Mouse (Mus musculus) cerebellum, postnatal 25 days (tissue): Measurements from ENCODE around the gene Ablim1.
"Not testable (repeated sequence)": the region's sequence is repeated elsewhere in the genome, so short reads cannot be mapped to it uniquely, and the experiment has no call there.

ENCODE experiments used
- DNase-seq, 2 experiments: peaks; one replicate each; pipeline ENCODE4 v3.0.0; 2021; ENCODE audit warnings: mixed read lengths in 2 of 2

Gene Ablim1

GRCm38 (mm10) chr19:57143646-57144045 lies 171.1 kb downstream of the Ablim1 start:
- DNase-seq: no peak

GRCm38 (mm10) chr19:57141756-57142461 lies 172.8 kb downstream of the Ablim1 start:
- DNase-seq: no peak

- no peak for DNase-seq
Observed at GRCm38 (mm10) chr19:57140874-57141273, 173.8 kb downstream of the Ablim1 start.

- no peak for DNase-seq
Observed at GRCm38 (mm10) chr19:57140071-57140470, 174.6 kb downstream of the Ablim1 start.

- no peak for DNase-seq
Observed at GRCm38 (mm10) chr19:57138909-57139617, 175.7 kb downstream of the Ablim1 start.

- DNase-seq: no peak
Observed at GRCm38 (mm10) chr19:57138469-57138868, 176.2 kb downstream of the Ablim1 start.

- no peak for DNase-seq
Observed at GRCm38 (mm10) chr19:57138045-57138444, 176.7 kb downstream of the Ablim1 start.

GRCm38 (mm10) chr19:57136228-57136627 lies 178.5 kb downstream of the Ablim1 start:
- peak; percentile 57 to 79 for DNase-seq

- not testable (repeated sequence) for DNase-seq
Observed at GRCm38 (mm10) chr19:57135654-57136053, 179.1 kb downstream of the Ablim1 start.

- no peak for DNase-seq
Observed at GRCm38 (mm10) chr19:57134654-57135348, 179.9 kb downstream of the Ablim1 start.

GRCm38 (mm10) chr19:57132916-57133520 lies 181.7 kb downstream of the Ablim1 start:
- no peak for DNase-seq

GRCm38 (mm10) chr19:57132281-57132680 lies 182.4 kb downstream of the Ablim1 start:
- no peak for DNase-seq

- no peak for DNase-seq
Observed at GRCm38 (mm10) chr19:57131366-57131765, 183.4 kb downstream of the Ablim1 start.

GRCm38 (mm10) chr19:57130591-57130990 lies 184.1 kb downstream of the Ablim1 start:
- no peak for DNase-seq

GRCm38 (mm10) chr19:57129729-57130128 lies 185.0 kb downstream of the Ablim1 start:
- DNase-seq: no peak

GRCm38 (mm10) chr19:57128037-57128436 lies 186.7 kb downstream of the Ablim1 start:
- DNase-seq: no peak

- no peak for DNase-seq
Observed at GRCm38 (mm10) chr19:57127523-57127922, 187.2 kb downstream of the Ablim1 start.

GRCm38 (mm10) chr19:57126950-57127349 lies 187.8 kb downstream of the Ablim1 start:
- no peak for DNase-seq

GRCm38 (mm10) chr19:57124906-57125305 lies 189.8 kb downstream of the Ablim1 start:
- DNase-seq: no peak

- no peak for DNase-seq
Observed at GRCm38 (mm10) chr19:57124138-57124519, 190.6 kb downstream of the Ablim1 start.

- DNase-seq: peak; percentile 90 to 92
Observed at GRCm38 (mm10) chr19:57123503-57124137, 191.1 kb downstream of the Ablim1 start.

- no peak for DNase-seq
Observed at GRCm38 (mm10) chr19:57122261-57122660, 192.5 kb downstream of the Ablim1 start.

GRCm38 (mm10) chr19:57121036-57121435 lies 193.7 kb downstream of the Ablim1 start:
- DNase-seq: no peak
